27 mouse cellular contexts compared by ENCODE assay signal in genomic region chr1:182747834-182748233, GRCm38 (mm10). TPM values are rescaled to one million over a fixed set of nuclear protein-coding genes. Genes with fewer than 3 reads are reported as not detected.
"Had no signal": no experiment of that assay in that cellular context is flagged by ENCODE, and none has a peak within 500 bp of the region (broad histone marks: within the 10 kb centered on the region; RNA-seq: fewer than 3 reads in every experiment).

No protein-coding gene starts in this region.

- H3K4me1 ChIP-seq: limb, embryonic 12.5 days; limb, embryonic 15.5 days; midbrain, embryonic 13.5 days had no signal

- H3K4me3 ChIP-seq: left cerebral cortex, adult 2 months; limb, embryonic 12.5 days; limb, embryonic 15.5 days; midbrain, embryonic 13.5 days had no signal

- DNase-seq: kidney, adult 18-20 months; kidney, adult 9 months; kidney, postnatal 14 days; kidney, postnatal 4 days; layer of hippocampus, adult 9-11 months; layer of hippocampus, postnatal 36 days; liver, postnatal 0 days; lung, embryonic 14.5 days; right cerebral cortex, postnatal 4 days; thymus, adult 18-20 months; thymus, postnatal 4 days had no signal

- H3K36me3 ChIP-seq: limb, embryonic 12.5 days; limb, embryonic 15.5 days; midbrain, embryonic 13.5 days had no signal

- H3K9ac ChIP-seq: limb, embryonic 12.5 days; limb, embryonic 15.5 days; liver, embryonic 14.5 days; liver, postnatal 0 days; lung, embryonic 14.5 days; midbrain, embryonic 13.5 days had no signal

- H3K27me3 ChIP-seq: limb, embryonic 12.5 days; midbrain, embryonic 13.5 days had no signal

- H3K27ac ChIP-seq: left cerebral cortex, adult 2 months; limb, embryonic 12.5 days; limb, embryonic 15.5 days; liver, embryonic 14.5 days; macrophage; midbrain, embryonic 13.5 days; stomach, postnatal 0 days had no signal

RNA-seq across cellular contexts. Expression of gene Ccdc185, which starts 1.1 kb away (rescaled TPM):
- total RNA-seq: left cerebral cortex, postnatal 10 days; megakaryocyte, adult 5-6 weeks; midbrain, postnatal 0 days had no signal
- polyA plus RNA-seq: kidney, embryonic 16.5 days; limb, embryonic 12.5 days; limb, embryonic 15.5 days; liver, embryonic 11.5 days; liver, embryonic 14.5 days; liver, postnatal 0 days; lung, embryonic 14.5 days; lung, postnatal 0 days; macrophage; midbrain, embryonic 13.5 days; midbrain, postnatal 0 days; neural tube, embryonic 11.5 days; neural tube, embryonic 14.5 days; stomach, embryonic 14.5 days; stomach, postnatal 0 days had no signal

RNA-seq across cellular contexts. Expression of gene Susd4, which starts 15.8 kb away (rescaled TPM):
- total RNA-seq: megakaryocyte, adult 5-6 weeks had no signal
- polyA plus RNA-seq: macrophage had no signal
